Comparison of ENCODE assay signal across 8 mouse cellular contexts in the genomic region with DNA sequence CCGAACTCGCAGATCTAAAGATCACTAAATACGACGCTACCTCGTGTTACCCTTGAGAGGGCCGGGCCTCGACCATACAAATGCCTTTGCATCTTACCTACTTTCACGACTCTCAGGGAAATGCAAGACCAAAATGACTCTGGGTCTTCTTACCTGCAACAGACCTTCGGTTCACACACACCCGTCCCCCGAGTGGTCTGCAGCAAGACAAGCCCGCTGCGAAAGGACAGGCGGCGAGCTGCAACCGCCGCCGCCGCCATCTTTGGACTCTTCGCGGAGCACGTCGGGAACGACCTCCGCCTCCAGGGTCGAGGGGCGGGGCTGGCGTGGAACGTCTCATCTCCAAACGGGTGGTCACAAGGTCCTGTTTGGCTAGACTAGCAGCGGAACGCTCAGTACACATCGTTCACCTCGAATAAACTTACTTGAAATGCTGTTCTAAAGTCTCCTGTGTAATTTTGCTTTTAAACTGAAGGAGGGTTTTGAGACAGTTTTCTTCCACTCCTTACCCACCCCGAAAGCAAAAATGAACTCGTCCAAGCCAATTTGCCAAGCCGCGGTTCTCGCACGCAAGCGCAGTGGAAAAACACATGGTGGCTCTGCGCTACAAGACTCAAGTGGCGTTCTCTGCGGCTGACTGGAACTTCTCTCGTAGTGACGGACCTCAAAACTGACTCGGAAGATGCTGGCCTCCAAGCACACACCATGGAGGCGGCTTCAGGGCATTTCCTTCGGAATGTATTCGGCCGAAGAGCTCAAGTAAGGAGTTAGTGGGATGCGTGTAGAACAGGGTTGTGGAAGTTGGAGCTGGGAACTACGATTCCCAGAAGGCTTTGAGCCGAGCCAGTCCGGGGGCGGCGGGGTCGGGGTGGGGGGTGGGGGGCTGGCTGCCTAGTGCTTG. TPM values are rescaled to one million over a fixed set of nuclear protein-coding genes. Genes with fewer than 3 reads are reported as not detected.
A peak's percentile ranks its signal among the peaks of the same experiment; 100 is the strongest.
DNase-seq lines count a peak whose midpoint lies in the region; ATAC-seq lines count a peak whose summit lies in the region.

A gene (minus strand): TSS at position 270 of the 901 bp plus-strand sequence.
A gene (plus strand): TSS at position 573 of the 901 bp plus-strand sequence.

- ATAC-seq in megakaryocyte progenitor cell, adult 5-6 weeks (replicated peaks; ENCODE audit: poor library complexity) = peak; percentile 91

- peak; percentile 97 for DNase-seq in adipocyte (ENCODE audit: low spot score)
- peak; percentile 95 for DNase-seq in embryo, embryonic 10 days (ENCODE audit: low spot score)
- DNase-seq in gastrocnemius, postnatal 10 days = peak; percentile 94
- peak; percentile 98 for DNase-seq in induced T-regulatory cell, adult 2 months (ENCODE audit: low read depth)
- DNase-seq in left cerebral cortex, adult 9 months (ENCODE audit: low spot score in 2 of 2) = peak; percentile 80 to 92
- DNase-seq in right cerebral cortex, postnatal 14 days = peak; percentile 94
- peak; percentile 86 to 89 for DNase-seq in urinary bladder, postnatal 36 days (ENCODE audit: low spot score in 2 of 2)

RNA-seq across cellular contexts. Expression of the first gene that starts in this region (rescaled TPM):
- total RNA-seq in gastrocnemius, postnatal 10 days (2021) = 10 to 100 TPM; 71.1 to 76.2 TPM
- 139 and 162 TPM in 2 replicates for total RNA-seq in megakaryocyte progenitor cell, adult 5-6 weeks (2015)
- total RNA-seq in megakaryocyte progenitor cell, adult 5-6 weeks (2017) = 139 and 203 TPM in 2 replicates

RNA-seq across cellular contexts. Expression of the second gene that starts in this region (rescaled TPM):
- total RNA-seq in gastrocnemius, postnatal 10 days (2021) = 10 to 100 TPM; 32.8 to 35.7 TPM
- 35.4 and 39.2 TPM in 2 replicates for total RNA-seq in megakaryocyte progenitor cell, adult 5-6 weeks (2015)
- total RNA-seq in megakaryocyte progenitor cell, adult 5-6 weeks (2017) = 75.9 and 99.9 TPM in 2 replicates

Comparison
In these comparisons a context has a peak if more than half of its experiments do, and no peak if none do; other contexts are left out.
1. Peak in every context shown above with its lines: DNase-seq and ATAC-seq.